Mouse (Mus musculus) liver, embryonic 14.5 days (tissue): Measurements from ENCODE around the gene Mast1.
A peak's percentile ranks its signal among the peaks of the same experiment; 100 is the strongest.

Experiments
- CTCF ChIP-seq: IDR thresholded peaks from 2 replicates; pipeline ENCODE4 v1.5.1; 2016; ENCODE audit warnings: antibody characterized with exemption, low read depth, control low read depth
- EP300 ChIP-seq: IDR thresholded peaks from 2 replicates; pipeline ENCODE4 v1.6.1; 2016; ENCODE audit warnings: antibody characterized with exemption, low read depth

GRCm38 (mm10) chr8:84974543-84975142, 37.5 kb upstream of the Mast1 start:
- TF ChIP-seq CTCF: no peak
- TF ChIP-seq EP300: peak; percentile 5; the same call in 1 of the 2 replicates
